In the genomic region with DNA sequence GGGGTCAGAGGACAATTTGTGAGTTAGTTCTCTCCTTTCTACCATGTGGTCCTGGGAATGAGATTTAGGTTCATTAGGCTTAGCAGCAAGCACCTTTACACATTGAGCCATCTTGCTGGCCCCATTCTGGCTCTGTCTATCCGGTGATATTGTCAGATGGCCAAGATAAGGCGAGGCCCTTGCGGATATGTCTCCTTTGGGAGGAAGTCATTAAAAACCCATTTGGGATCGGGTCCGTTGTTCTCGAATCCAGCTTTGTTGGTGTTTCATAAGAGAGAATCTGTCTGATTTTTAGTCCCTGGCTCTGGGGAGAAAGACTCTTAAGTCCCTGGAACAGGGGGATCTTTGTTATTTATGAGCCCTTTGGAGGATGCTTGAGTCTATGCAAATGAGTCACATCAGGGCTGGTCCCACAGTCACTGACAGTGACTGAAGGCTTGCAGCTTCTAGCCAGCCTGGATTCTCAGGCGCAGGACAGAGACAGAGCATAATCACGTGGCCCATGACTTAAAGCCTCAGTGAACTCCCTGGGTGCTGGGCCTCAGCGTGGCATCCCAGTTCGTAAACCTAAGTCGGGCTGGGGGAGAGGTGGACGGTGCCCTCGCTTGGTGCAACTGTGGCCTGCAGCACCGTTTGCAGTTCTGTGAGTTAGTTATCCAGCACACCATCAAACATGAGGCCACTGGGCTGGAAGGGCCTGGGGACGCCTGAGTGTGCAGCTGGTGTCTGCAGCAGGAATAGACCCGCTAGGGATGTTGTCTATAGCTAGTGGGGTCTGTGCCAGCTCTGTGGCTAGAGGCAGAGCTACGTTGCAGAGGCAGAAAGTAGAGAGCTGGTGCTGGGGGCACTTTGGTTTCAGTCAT, we compare ENCODE assay signal across 14 mouse cellular contexts. TPM values are rescaled to one million over a fixed set of nuclear protein-coding genes. Genes with fewer than 3 reads are reported as not detected.
A peak's percentile ranks its signal among the peaks of the same experiment; 100 is the strongest.
DNase-seq lines count a peak whose midpoint lies in the region; ATAC-seq and TF ChIP-seq lines count a peak whose summit lies in the region.
"Had no signal": no experiment of that assay in that cellular context is flagged by ENCODE, and none has a peak within 500 bp of the region (broad histone marks: within the 10 kb centered on the region; RNA-seq: fewer than 3 reads in every experiment).

No protein-coding gene starts in this region.

- no peaks in the 10 kb centered on the region for H3K27me3 ChIP-seq in kidney, adult 2 months (replicated peaks; ENCODE audit: control insufficient read depth, insufficient read depth, low read length)
- H3K27me3 ChIP-seq in embryonic facial prominence, embryonic 10.5 days (replicated peaks; ENCODE audit: low read depth, poor library complexity, severe bottlenecking): no peaks in the 10 kb centered on the region
- H3K27me3 ChIP-seq in hindbrain, embryonic 12.5 days: no peaks in the 10 kb centered on the region
- no peaks in the 10 kb centered on the region for H3K27me3 ChIP-seq in midbrain, embryonic 14.5 days (ENCODE audit: control insufficient read depth, insufficient read depth, low read length)
- H3K27me3 ChIP-seq: limb, embryonic 15.5 days; stomach, embryonic 15.5 days had no signal

- H3K4me2 ChIP-seq in hindbrain, embryonic 12.5 days (replicated peaks): no peak overlapping the region
- H3K4me2 ChIP-seq in midbrain, embryonic 14.5 days (ENCODE audit: low read length): no peak overlapping the region
- H3K4me2 ChIP-seq: heart, embryonic 11.5 days; limb, embryonic 15.5 days; stomach, embryonic 15.5 days had no signal

- ATAC-seq in hindbrain, embryonic 12.5 days (ENCODE audit: low FRiP score): peak; percentile 57
- ATAC-seq in midbrain, embryonic 14.5 days (ENCODE audit: low FRiP score, low TSS enrichment): no peak
- ATAC-seq in erythroblast, adult 5-6 weeks (replicated peaks; ENCODE audit: low FRiP score, poor library complexity, severe bottlenecking): no peak
- ATAC-seq: inflammation-experienced regulatory T-cells, adult 6 months had no signal

- DNase-seq in kidney, adult 2 months: peak; percentile 59
- DNase-seq in kidney, postnatal 4 days: no peak
- DNase-seq in embryonic facial prominence, embryonic 10.5 days (ENCODE audit: low spot score): no peak
- DNase-seq in midbrain, embryonic 14.5 days: peak; percentile 44
- DNase-seq in adrenal gland, adult (ENCODE audit: inconsistent age in 2 of 2, low spot score in 1 of 2): no peak
- DNase-seq in adrenal gland, postnatal 36 days: no peak
- DNase-seq: cerebellum, postnatal 36 days; layer of hippocampus, postnatal 36 days had no signal

- no peaks in the 10 kb centered on the region for H3K4me1 ChIP-seq in kidney, adult 2 months (ENCODE audit: control insufficient read depth, insufficient read depth, low read length)
- peaks cover 31% of the 10 kb centered on the region for H3K4me1 ChIP-seq in embryonic facial prominence, embryonic 10.5 days
- H3K4me1 ChIP-seq in hindbrain, embryonic 12.5 days: peaks cover 31% of the 10 kb centered on the region
- H3K4me1 ChIP-seq in midbrain, embryonic 14.5 days (ENCODE audit: control insufficient read depth, insufficient read depth, low read length): peaks cover 14% of the 10 kb centered on the region

- no peak overlapping the region for H3K4me3 ChIP-seq in kidney, adult 2 months (ENCODE audit: insufficient read depth, low read depth, low read length)
- no peak overlapping the region for H3K4me3 ChIP-seq in embryonic facial prominence, embryonic 10.5 days
- no peak overlapping the region for H3K4me3 ChIP-seq in hindbrain, embryonic 12.5 days
- H3K4me3 ChIP-seq in midbrain, embryonic 14.5 days (replicated peaks; ENCODE audit: low read depth, low read length): no peak overlapping the region
- H3K4me3 ChIP-seq: limb, embryonic 15.5 days; stomach, embryonic 15.5 days had no signal

- no peaks in the 10 kb centered on the region for H3K9me3 ChIP-seq in embryonic facial prominence, embryonic 10.5 days
- no peaks in the 10 kb centered on the region for H3K9me3 ChIP-seq in hindbrain, embryonic 12.5 days (replicated peaks)
- H3K9me3 ChIP-seq in midbrain, embryonic 14.5 days (ENCODE audit: control insufficient read depth, low read length): no peaks in the 10 kb centered on the region
- H3K9me3 ChIP-seq: limb, embryonic 15.5 days; stomach, embryonic 15.5 days had no signal

- H3K9ac ChIP-seq in hindbrain, embryonic 12.5 days: 0 out of 2 replicates have a peak overlapping the region, but pooled peaks have one; percentile 10
- H3K9ac ChIP-seq in midbrain, embryonic 14.5 days (replicated peaks; ENCODE audit: low read length): no peak overlapping the region; the same call in 1 of the 2 replicates
- H3K9ac ChIP-seq: limb, embryonic 15.5 days; stomach, embryonic 15.5 days had no signal

- H3K27ac ChIP-seq in kidney, adult 2 months (ENCODE audit: insufficient read depth, low read depth, low read length): 0 out of 2 replicates have a peak overlapping the region, but pooled peaks have one; percentile 1
- H3K27ac ChIP-seq in embryonic facial prominence, embryonic 10.5 days (replicated peaks): peak overlapping the region; percentile 65; the same call in 1 of the 2 replicates
- H3K27ac ChIP-seq in hindbrain, embryonic 12.5 days: peak overlapping the region; percentile 81
- H3K27ac ChIP-seq in midbrain, embryonic 14.5 days (replicated peaks; ENCODE audit: low read depth, low read length): peak overlapping the region; percentile 72
- H3K27ac ChIP-seq: limb, embryonic 15.5 days; stomach, embryonic 15.5 days had no signal

- WGBS in kidney, adult 2 months: 74% methylated on average over 17 of the region's 17 CpGs
- 75% methylated on average over 17 of the region's 17 CpGs for WGBS in embryonic facial prominence, embryonic 10.5 days
- WGBS in hindbrain, embryonic 12.5 days: 48% methylated on average over 17 of the region's 17 CpGs
- WGBS in midbrain, embryonic 14.5 days: 44% methylated on average over 17 of the region's 17 CpGs

- TF ChIP-seq POLR2A in kidney, adult 2 months (IDR thresholded peaks at IDR 0.05; ENCODE audit: low read depth, low read length): no peak

- no peaks in the 10 kb centered on the region for H3K36me3 ChIP-seq in kidney, adult 2 months (ENCODE audit: control insufficient read depth, insufficient read depth, low read length)
- peaks cover 54% of the 10 kb centered on the region for H3K36me3 ChIP-seq in embryonic facial prominence, embryonic 10.5 days (replicated peaks)
- H3K36me3 ChIP-seq in hindbrain, embryonic 12.5 days: peaks cover 49% of the 10 kb centered on the region
- peaks cover 63% of the 10 kb centered on the region for H3K36me3 ChIP-seq in midbrain, embryonic 14.5 days (ENCODE audit: control insufficient read depth, insufficient read depth, low read length)
- H3K36me3 ChIP-seq: stomach, embryonic 15.5 days had no signal

- no peak for TF ChIP-seq CTCF in kidney, adult 2 months (conservative IDR thresholded peaks at IDR 0.05; ENCODE audit: insufficient read depth, insufficient read length, low read depth, low read length)

RNA-seq across cellular contexts. Expression of gene Limk1, which starts 16.8 kb away (rescaled TPM):
- 7.3 and 7.9 TPM in 2 replicates for polyA plus RNA-seq in kidney, adult 2 months (2012; rRNA removed)
- 5.7 and 5.9 TPM in 2 replicates for polyA plus RNA-seq in embryonic facial prominence, embryonic 10.5 days (2016; fragmentation: Nextera tagmentation; extraction: Ambion mirVana)
- 19.5 and 20.9 TPM in 2 replicates for polyA plus RNA-seq in hindbrain, embryonic 12.5 days (2016; fragmentation: Nextera tagmentation; extraction: Ambion mirVana)
- 22.3 and 39.4 TPM in 2 replicates for polyA plus RNA-seq in midbrain, embryonic 14.5 days (2014; fragmentation: Nextera tagmentation; extraction: Ambion mirVana)
- 0.19 and 2.1 TPM in 2 replicates for total RNA-seq in erythroblast, adult 5-6 weeks (2015; ENCODE audit: low replicate concordance)
- total RNA-seq in erythroblast, adult 5-6 weeks (2017; ENCODE audit: low replicate concordance): 2.1 and 3.6 TPM in 2 replicates
- total RNA-seq in adrenal gland, postnatal 36 days (2021): 10 to 100 TPM; 19.5 to 22.6 TPM

RNA-seq across cellular contexts. Expression of gene Eif4h, which starts 32.3 kb away (rescaled TPM):
- polyA plus RNA-seq in kidney, adult 2 months (2012; rRNA removed): 192 and 218 TPM in 2 replicates
- 593 and 603 TPM in 2 replicates for polyA plus RNA-seq in embryonic facial prominence, embryonic 10.5 days (2016; fragmentation: Nextera tagmentation; extraction: Ambion mirVana)
- 397 and 418 TPM in 2 replicates for polyA plus RNA-seq in hindbrain, embryonic 12.5 days (2016; fragmentation: Nextera tagmentation; extraction: Ambion mirVana)
- 357 and 372 TPM in 2 replicates for polyA plus RNA-seq in midbrain, embryonic 14.5 days (2014; fragmentation: Nextera tagmentation; extraction: Ambion mirVana)
- total RNA-seq in erythroblast, adult 5-6 weeks (2015; ENCODE audit: low replicate concordance): 63.7 and 79.4 TPM in 2 replicates
- total RNA-seq in erythroblast, adult 5-6 weeks (2017; ENCODE audit: low replicate concordance): 93.5 and 98.1 TPM in 2 replicates
- 100 to 1,000 TPM; 288 to 289 TPM for total RNA-seq in adrenal gland, postnatal 36 days (2021)

RNA-seq across cellular contexts. Expression of gene Lat2, which starts 56.7 kb away (rescaled TPM):
- 1.8 and 3.3 TPM in 2 replicates for polyA plus RNA-seq in kidney, adult 2 months (2012; rRNA removed)
- polyA plus RNA-seq in embryonic facial prominence, embryonic 10.5 days (2016; fragmentation: Nextera tagmentation; extraction: Ambion mirVana): 3.4 and 3.7 TPM in 2 replicates
- polyA plus RNA-seq in hindbrain, embryonic 12.5 days (2016; fragmentation: Nextera tagmentation; extraction: Ambion mirVana): 3.4 and 5.2 TPM in 2 replicates
- polyA plus RNA-seq in midbrain, embryonic 14.5 days (2014; fragmentation: Nextera tagmentation; extraction: Ambion mirVana): 1.5 and 2.7 TPM in 2 replicates
- 1.5 and 5.0 TPM in 2 replicates for total RNA-seq in erythroblast, adult 5-6 weeks (2015; ENCODE audit: low replicate concordance)
- 7.5 and 10.9 TPM in 2 replicates for total RNA-seq in erythroblast, adult 5-6 weeks (2017; ENCODE audit: low replicate concordance)
- 1 to 10 TPM; 3.3 to 4.4 TPM for total RNA-seq in adrenal gland, postnatal 36 days (2021)

Comparison
In these comparisons a context has a peak if more than half of its experiments do, and no peak if none do; other contexts are left out.
1. DNase-seq: peak in kidney, adult 2 months (single experiment) and midbrain, embryonic 14.5 days (single experiment); none in kidney, postnatal 4 days (0 of 2), embryonic facial prominence, embryonic 10.5 days (single experiment), adrenal gland, adult (0 of 2) and adrenal gland, postnatal 36 days (0 of 2).
2. H3K27ac ChIP-seq: peak in every context shown above with its lines; median percentile 81 in hindbrain, embryonic 12.5 days; 72 in midbrain, embryonic 14.5 days; 65 in embryonic facial prominence, embryonic 10.5 days; 1 in kidney, adult 2 months.